Mouse (Mus musculus): Measurements from ENCODE around the gene Gm13288.
"Not testable (repeated sequence)": the region's sequence is repeated elsewhere in the genome, so short reads cannot be mapped to it uniquely, and the experiment has no call there.

- TF ChIP-seq CTCF (IDR thresholded peaks at IDR 0.05; ENCODE audit: borderline replicate concordance, control insufficient read depth, extremely low read depth, insufficient read depth, low read length, poor library complexity); POLR2A (IDR thresholded peaks at IDR 0.05; ENCODE audit: control insufficient read depth, extremely low read depth, insufficient read depth, low read length, poor library complexity): not testable (repeated sequence)
These were observed 21.8 kb downstream of the Gm13288 start, which contains the start of gene Ifna6 for GRCm38 (mm10) chr4:88827116-88827515.

All from thymus, adult 2 months (tissue).